Mouse (Mus musculus): ENCODE results near the gene Papolb. TPM values are rescaled to one million over a fixed set of nuclear protein-coding genes. Genes with fewer than 3 reads are reported as not detected.

Papolb gene
- polyA plus RNA-seq (2017; shearing (Covaris generic)), result not detected

GRCm38 (mm10) chr5:142529915-142530314, at the start of gene Papolb:
Papolb (minus strand) TSS chr5:142530076.

GRCm38 (mm10) chr5:142550706-142551652, 21.1 kb upstream of the Papolb start, which contains the start of gene Radil:
Radil (minus strand) TSS chr5:142551098.

Other genes with a start within 250 kb of the Papolb start
- gene Foxk1, start 128.6 kb downstream of the Papolb start, polyA plus RNA-seq (2017; shearing (Covaris generic)), result 1.8 TPM
- 42.8 TPM for gene Ap5z1, start 66.1 kb downstream of the Papolb start, polyA plus RNA-seq (2017; shearing (Covaris generic))
- not detected for gene Radil, start 21.0 kb upstream of the Papolb start, polyA plus RNA-seq (2017; shearing (Covaris generic))
- not detected for gene Mmd2, start 78.7 kb upstream of the Papolb start, polyA plus RNA-seq (2017; shearing (Covaris generic))
- gene Wipi2, start 97.6 kb upstream of the Papolb start, polyA plus RNA-seq (2017; shearing (Covaris generic)), result 10.3 TPM
- gene Slc29a4, start 162.4 kb upstream of the Papolb start, polyA plus RNA-seq (2017; shearing (Covaris generic)), result 0.57 TPM

All from CD4-positive, CD25-positive, alpha-beta regulatory T cell, adult 9 weeks (primary cell).